Mouse (Mus musculus): ENCODE data around the gene Trappc6b.

Trappc6b gene

DNA sequence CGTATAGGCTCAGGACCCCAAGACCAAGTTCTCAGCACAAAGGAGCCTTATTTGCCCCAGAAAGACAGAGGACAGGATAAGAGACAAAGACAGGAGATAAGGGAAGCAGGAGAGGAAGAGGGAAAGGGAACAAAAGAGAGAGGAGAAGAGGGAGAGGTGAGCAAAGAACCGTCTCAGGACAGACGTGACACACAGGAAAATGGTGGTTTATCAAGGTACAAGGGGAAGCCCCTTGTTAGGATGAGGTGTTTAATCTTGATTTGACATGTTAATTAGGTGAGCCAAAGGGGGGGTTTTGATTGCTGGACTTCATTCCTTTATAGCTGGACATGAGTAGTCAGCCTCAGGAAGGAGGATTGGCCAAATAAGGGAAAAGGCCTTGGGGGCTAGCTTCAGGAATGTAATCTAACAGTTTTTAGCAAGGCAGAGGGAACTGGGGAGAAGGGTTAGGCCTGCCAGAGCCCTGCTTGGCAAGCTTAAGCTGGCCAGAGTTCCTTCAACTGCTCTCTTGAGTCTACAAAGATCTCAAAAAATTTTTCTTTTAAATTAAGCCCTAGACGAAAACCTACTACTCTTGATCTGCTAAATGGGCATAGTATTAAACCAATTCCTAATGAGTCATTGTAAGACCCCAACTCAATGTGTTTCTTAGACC lies 5.9 kb downstream of the Trappc6b start:
- DNase-seq (ENCODE audit: low spot score in 2 of 2), result no peak

DNA sequence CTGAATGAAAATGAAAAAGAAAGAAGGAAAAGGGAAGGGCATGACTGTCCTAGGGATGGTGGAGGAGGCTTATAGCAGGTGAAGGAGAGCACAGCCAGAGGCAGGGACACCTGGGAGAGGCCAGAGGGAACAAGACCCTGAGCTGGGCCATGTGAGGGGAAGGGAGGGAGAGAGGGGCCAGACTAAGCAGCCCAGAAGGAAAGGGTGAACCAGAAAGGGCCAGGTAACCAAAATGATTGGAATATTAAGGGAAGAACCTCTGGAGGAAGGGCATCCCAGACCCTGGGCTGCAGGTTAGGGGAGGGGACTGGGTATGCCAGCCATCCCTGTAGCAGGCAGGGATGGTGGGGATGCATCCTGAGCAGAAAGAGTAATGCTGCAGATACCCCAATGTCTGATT lies 7.3 kb downstream of the Trappc6b start:
- DNase-seq (ENCODE audit: low spot score in 2 of 2), result no peak

DNA sequence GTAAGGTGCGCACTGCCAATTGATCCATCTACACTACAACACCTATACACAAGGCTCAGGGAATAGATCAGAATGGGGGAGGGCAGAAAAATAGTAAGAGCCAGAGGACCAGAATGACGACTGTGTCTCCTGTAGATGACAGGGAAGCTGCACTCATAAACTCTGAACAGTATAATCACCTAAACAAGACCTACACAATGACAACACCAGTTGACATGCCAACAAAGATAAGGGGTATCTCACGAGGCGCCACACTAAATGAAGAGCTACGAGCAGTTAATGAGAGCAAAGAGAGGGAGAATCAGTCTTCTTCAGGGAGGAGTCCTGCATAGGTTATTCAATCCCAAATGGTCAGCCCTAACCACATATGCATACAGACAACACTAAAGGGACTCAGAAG lies 8.1 kb downstream of the Trappc6b start:
- DNase-seq (ENCODE audit: low spot score in 2 of 2), result no peak

GRCm38 (mm10) chr12:59052470-59052869 lies 8.8 kb downstream of the Trappc6b start:
- no peak for DNase-seq (ENCODE audit: low spot score in 2 of 2)

DNA sequence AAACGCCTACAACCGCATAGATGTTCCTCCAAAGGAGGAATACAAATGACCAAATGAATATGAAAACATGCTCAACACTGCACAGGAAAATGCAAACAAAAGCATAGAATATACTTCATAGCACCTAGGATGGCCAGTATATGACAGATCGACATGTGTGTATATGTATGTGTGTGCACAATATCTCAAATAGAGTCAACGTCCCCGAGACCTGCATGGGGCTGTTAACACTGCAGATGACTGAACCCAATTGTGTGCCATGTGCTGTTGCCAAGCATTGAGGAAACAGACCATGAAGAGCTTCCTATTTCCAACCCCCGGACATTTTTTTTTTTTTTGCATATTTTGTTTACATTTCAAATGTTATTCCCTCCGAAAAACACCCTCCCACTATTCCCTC lies 20.4 kb downstream of the Trappc6b start:
- no peak for DNase-seq (ENCODE audit: low spot score in 2 of 2)

GRCm38 (mm10) chr12:59039971-59040844 lies 21.1 kb downstream of the Trappc6b start:
- no peak for DNase-seq (ENCODE audit: low spot score in 2 of 2)

- DNase-seq (ENCODE audit: low spot score in 2 of 2), result no peak
Measured at GRCm38 (mm10) chr12:59039162-59039970, 21.9 kb downstream of the Trappc6b start.

- no peak for DNase-seq (ENCODE audit: low spot score in 2 of 2)
Measured at GRCm38 (mm10) chr12:59032101-59032500, 29.2 kb downstream of the Trappc6b start.

DNA sequence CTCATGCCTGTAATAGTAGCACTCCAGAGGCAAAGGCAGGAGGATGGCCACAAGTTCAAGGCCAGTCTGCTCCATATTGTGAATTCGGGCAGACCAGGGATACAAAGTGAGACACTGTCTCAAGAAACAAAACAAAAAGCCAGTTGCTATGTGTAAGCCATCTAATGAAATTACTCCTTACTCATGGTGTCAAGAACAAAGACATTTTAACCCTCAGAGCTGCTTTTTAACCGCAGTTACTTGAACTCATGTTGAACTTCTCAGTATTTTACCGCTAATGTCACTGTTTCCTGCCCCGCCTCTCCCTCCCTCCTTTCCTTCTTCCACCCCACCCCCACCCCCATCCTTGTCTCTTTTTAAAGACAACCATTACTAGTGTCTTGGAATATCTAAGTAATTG lies 40.0 kb downstream of the Trappc6b start:
- DNase-seq (ENCODE audit: low spot score in 2 of 2), result no peak

GRCm38 (mm10) chr12:59019891-59020290 lies 41.4 kb downstream of the Trappc6b start:
- no peak for DNase-seq (ENCODE audit: low spot score in 2 of 2)

- DNase-seq (ENCODE audit: low spot score in 2 of 2), result no peak
Measured at GRCm38 (mm10) chr12:59017970-59018369, 43.3 kb downstream of the Trappc6b start.

GRCm38 (mm10) chr12:59013234-59013633 lies 48.0 kb downstream of the Trappc6b start, which contains the start of gene Gemin2:
TSS of gene Gemin2 (plus strand) at chr12:59013393.
- DNase-seq (ENCODE audit: low spot score in 2 of 2), result peak; percentile 90 to 91

DNA sequence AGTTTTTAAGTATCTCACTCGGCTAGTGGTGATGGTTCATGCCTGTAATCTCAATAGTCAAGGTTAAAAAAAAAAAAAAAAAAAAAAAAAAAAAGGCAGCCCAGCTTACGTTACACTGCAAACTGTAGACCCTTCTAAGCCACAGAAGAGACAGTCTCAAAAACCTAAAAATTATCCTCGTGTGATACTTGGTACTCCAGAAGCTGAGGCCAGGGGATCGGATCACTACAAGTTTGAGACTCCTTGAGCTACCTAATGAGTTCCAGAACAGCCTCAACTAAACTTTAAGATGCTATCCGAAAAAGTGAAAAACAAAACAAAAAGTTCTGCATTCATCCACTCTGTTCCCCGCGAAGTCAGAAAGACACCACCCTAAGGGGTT lies 48.6 kb downstream of the Trappc6b start:
- peak in 1 of 2 experiments; percentile 6 for DNase-seq (ENCODE audit: low spot score in 2 of 2)

GRCm38 (mm10) chr12:59011844-59012709 lies 49.2 kb downstream of the Trappc6b start, which contains the start of gene Sec23a:
TSS of gene Sec23a (minus strand) at chr12:59012017.
- peak; percentile 96 for DNase-seq (ENCODE audit: low spot score in 2 of 2)

DNA sequence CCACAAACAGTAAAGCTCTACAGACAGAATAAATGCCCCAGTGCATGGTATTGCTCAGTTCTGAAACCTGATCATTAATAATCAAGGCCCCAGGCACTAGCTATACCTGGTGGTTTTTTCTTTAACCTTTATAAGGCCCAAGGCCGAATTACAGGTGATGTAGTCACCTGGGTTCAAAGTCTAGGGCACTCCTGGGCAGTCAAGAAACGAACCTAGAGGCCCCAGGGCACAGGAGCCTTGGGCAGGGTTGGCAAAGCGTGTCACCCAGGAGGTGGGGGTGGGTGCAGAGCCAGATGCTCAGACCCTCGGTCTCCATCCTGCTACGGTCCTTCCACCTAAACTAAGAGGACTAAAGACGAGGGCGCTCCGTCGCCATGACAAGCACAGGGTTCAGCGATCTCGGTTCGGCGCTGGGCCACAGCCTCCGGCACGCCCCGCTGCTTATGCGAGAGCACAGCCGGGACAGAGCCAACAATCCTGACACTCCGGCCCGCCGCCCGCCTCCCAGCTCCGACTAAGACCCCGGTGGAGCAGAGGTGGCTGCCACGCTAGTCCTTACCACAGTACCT lies 49.9 kb downstream of the Trappc6b start:
- DNase-seq (ENCODE audit: low spot score in 2 of 2), result no peak

DNA sequence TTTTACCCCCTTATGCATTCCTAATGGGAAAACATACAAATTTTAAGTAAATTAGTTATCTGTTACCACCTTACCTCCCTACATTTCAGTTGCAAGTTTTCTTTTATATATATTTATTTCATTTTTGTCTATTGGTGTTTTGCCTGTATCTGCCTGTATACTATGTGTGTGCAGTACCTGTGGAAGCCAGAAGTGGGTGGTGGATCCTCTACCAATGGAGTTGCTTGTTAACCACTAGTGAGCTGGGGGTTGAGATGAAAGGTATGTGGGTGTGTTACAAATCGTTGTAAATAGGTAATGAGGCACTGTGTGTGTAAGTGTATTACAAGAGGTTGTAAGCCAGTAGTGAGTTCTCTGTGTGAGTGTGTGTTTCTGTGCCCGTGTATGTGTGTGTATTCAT lies 50.8 kb downstream of the Trappc6b start:
- DNase-seq (ENCODE audit: low spot score in 2 of 2), result no peak
